Mouse (Mus musculus): ENCODE data around the gene Vps11. TPM values are rescaled to one million over a fixed set of nuclear protein-coding genes. Genes with fewer than 3 reads are reported as not detected.
A peak's percentile ranks its signal among the peaks of the same experiment; 100 is the strongest.
"Not testable (repeated sequence)": the region's sequence is repeated elsewhere in the genome, so short reads cannot be mapped to it uniquely, and the experiment has no call there.

Vps11 gene
- polyA plus RNA-seq, 1 experiment, result 8.3 TPM

DNA sequence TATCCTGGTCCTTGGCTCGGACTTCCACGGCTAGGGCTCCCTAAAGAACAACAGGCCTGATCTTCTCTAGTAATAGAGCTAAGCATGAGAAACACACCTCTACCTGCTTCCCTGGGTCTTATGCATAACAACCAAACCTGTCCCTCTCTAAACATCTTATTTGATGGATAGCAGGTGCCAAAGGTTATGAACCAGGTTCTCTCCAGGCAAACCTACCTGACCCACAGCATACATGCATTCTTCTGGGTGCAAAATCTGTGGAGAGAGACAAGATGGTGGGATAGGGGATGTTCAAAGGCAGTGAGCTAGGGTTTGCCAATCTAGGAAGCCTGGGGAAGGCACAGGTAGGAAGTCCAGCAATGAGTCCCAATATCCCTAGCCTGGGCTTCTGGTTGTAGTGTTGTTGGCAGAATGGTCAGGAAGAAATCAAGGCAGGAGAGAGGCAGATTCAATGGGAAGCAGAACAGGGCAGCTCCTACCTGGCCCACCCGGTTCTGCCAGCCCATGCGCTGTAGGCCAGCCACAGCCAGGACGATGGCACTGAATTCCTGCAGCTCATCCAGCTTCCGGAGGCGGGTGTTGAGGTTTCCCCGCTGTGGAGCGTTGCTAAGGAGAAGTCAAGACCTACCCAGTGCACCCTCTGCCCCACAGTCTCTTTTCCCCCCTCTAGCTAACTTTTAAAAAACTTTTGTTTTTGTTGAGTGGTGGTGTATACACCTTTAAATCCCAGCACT, 23.9 kb downstream of the Vps11 start:
- Histone ChIP-seq H3K27me3 (replicated peaks) (no peaks in the 10 kb centered on the region), H3K4me1 (peaks cover 62% of the 10 kb centered on the region), H3K9me3 (no peaks in the 10 kb centered on the region), H3K4me3 (replicated peaks) (peak overlapping the region; percentile 73), H3K36me3 (replicated peaks; ENCODE audit: low read length) (peaks cover 71% of the 10 kb centered on the region)
- TF ChIP-seq GATA1 (IDR thresholded peaks at IDR 0.05; ENCODE audit: borderline replicate concordance, low read length) (no peak), FLI1 (IDR thresholded peaks at IDR 0.05; ENCODE audit: low read length) (no peak)

GRCm38 (mm10) chr9:44336964-44337363, 24.5 kb downstream of the Vps11 start:
- peak overlapping the region; percentile 88 for H3K4me3 ChIP-seq (replicated peaks)
- no peak for TF ChIP-seq FLI1 (IDR thresholded peaks at IDR 0.05; ENCODE audit: low read length)
- TF ChIP-seq GATA1 (IDR thresholded peaks at IDR 0.05; ENCODE audit: borderline replicate concordance, low read length), result no peak
- no peaks in the 10 kb centered on the region for H3K27me3 ChIP-seq (replicated peaks)
- peaks cover 56% of the 10 kb centered on the region for H3K4me1 ChIP-seq
- H3K36me3 ChIP-seq (replicated peaks; ENCODE audit: low read length), result peaks cover 70% of the 10 kb centered on the region
- no peaks in the 10 kb centered on the region for H3K9me3 ChIP-seq

DNA sequence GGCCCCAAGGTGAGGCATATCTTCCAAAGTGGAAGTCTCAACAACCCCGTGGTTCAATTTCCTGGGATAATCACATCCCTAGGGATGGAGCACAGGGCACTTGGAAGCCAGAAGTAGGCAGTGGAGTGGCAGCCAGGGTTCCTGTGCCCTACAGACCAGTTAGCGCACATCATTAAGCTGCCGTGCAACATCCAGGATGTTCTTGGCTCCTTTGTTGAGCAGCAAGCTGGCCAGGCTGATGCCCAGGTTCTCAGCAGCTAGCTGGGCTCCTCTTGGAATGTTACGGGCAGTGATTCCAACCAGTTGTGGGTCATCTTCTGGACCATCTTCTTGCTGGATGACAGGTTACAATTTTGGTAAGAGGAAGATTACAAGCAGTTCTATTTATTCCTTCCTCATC, 25.0 kb downstream of the Vps11 start:
- not testable (repeated sequence) for H3K9me3 ChIP-seq; H3K27me3 ChIP-seq (replicated peaks)
- Histone ChIP-seq H3K36me3 (replicated peaks; ENCODE audit: low read length) (peaks cover 70% of the 10 kb centered on the region), H3K4me3 (replicated peaks) (peak overlapping the region; percentile 88), H3K4me1 (peaks cover 52% of the 10 kb centered on the region)

GRCm38 (mm10) chr9:44336093-44336406, 25.4 kb downstream of the Vps11 start:
- Histone ChIP-seq H3K9me3 (no peaks in the 10 kb centered on the region), H3K36me3 (replicated peaks; ENCODE audit: low read length) (peaks cover 70% of the 10 kb centered on the region), H3K4me1 (peaks cover 47% of the 10 kb centered on the region), H3K27me3 (replicated peaks) (no peaks in the 10 kb centered on the region), H3K4me3 (replicated peaks) (peak overlapping the region; percentile 98)
- no peak for TF ChIP-seq GATA1 (IDR thresholded peaks at IDR 0.05; ENCODE audit: borderline replicate concordance, low read length)
- TF ChIP-seq FLI1 (IDR thresholded peaks at IDR 0.05; ENCODE audit: low read length), result no peak

DNA sequence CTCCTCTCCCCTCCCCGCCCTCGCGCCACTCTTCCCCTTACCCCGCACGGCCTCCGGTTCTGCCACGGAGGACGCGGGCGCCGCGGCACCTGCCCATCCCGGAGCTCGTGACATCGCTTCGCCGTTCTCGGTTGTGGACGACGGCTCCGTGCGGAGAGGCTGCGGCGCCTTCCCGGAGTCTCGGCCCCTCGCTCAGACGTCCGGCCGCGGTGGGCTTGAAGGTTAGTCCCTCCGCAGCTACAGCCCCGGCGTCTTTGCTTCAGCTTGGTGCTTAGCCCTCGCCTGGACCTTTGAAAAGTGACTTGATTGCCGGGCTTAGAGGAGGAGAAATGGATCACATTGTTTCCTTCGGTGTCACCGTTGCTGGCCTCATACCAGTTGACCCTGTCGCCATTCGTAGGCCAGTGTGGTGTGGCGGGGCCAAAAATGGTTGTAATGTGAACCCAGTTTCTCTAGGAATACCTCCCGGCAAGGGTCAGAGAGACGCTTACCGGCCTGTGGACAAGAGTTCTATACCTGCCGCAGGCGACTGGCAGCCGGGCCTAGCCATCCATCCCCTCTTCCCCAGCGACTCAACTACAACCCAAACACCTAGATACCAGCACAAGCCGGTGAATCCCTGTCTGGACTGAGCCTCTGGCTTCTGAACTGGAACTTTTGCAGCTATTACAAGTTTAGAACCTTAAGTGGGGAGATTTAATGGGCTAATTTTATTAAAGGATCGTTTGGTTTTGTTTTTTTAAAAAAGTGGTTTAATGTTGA, 26.0 kb downstream of the Vps11 start:
- Histone ChIP-seq H3K27me3 (replicated peaks) (no peaks in the 10 kb centered on the region), H3K36me3 (replicated peaks; ENCODE audit: low read length) (peaks cover 70% of the 10 kb centered on the region), H3K9me3 (no peaks in the 10 kb centered on the region), H3K4me3 (replicated peaks) (peak overlapping the region; percentile 98), H3K4me1 (peaks cover 42% of the 10 kb centered on the region)
- TF ChIP-seq FLI1 (IDR thresholded peaks at IDR 0.05; ENCODE audit: low read length) (no peak), GATA1 (IDR thresholded peaks at IDR 0.05; ENCODE audit: borderline replicate concordance, low read length) (no peak)

- Histone ChIP-seq H3K4me3 (replicated peaks) (peak within 1 kb of the TSS; percentile 98), H3K36me3 (replicated peaks; ENCODE audit: low read length) (peaks cover 72% of the 10 kb centered on the region), H3K27me3 (replicated peaks) (no peaks in the 10 kb centered on the region), H3K4me1 (peaks cover 36% of the 10 kb centered on the region), H3K9me3 (no peaks in the 10 kb centered on the region)
- TF ChIP-seq GATA1 (IDR thresholded peaks at IDR 0.05; ENCODE audit: borderline replicate concordance, low read length) (no peak), FLI1 (IDR thresholded peaks at IDR 0.05; ENCODE audit: low read length) (peak; percentile 45; the same call in 1 of the 2 replicates)
Observed at GRCm38 (mm10) chr9:44334396-44335330, 26.8 kb downstream of the Vps11 start, which contains the start of gene H2afx. TSS of gene H2afx (plus strand) at chr9:44334694.

DNA sequence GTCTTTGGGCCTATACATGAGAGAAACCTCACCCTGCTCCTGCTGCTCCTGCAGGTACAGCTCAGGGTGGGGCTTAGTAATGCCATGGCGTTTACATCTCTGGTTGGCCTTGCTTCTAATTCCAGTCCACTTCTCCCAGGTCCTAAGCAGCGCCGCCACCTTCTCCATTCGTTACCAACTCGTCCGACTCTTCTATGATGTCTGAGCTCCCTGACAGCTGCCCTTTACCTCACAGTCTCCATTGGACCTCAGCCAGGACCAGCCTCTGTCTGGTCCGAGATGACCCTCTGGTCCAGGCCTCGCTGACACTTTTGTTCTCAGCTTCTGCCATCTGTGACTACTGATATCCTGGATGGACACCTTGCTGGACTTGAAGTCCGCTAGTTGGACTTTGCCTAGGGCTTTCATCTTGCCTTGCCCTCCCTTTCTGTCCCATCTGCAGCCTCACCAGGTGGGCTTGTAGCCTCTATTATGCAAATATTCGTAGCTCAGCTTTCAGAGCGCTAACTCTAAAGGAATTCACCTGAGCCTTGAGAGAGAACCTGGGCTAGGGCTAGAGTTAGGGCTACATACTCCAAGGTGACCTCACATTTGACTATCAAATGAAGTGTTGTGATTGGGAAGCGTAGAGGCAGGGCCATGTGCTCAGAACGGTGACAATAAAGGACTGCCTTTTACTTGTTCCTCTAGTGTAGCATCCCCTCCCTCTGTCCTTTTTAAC, 28.4 kb downstream of the Vps11 start:
- Histone ChIP-seq H3K4me3 (replicated peaks) (no peak overlapping the region), H3K9me3 (no peaks in the 10 kb centered on the region), H3K27me3 (replicated peaks) (no peaks in the 10 kb centered on the region), H3K36me3 (replicated peaks; ENCODE audit: low read length) (peaks cover 68% of the 10 kb centered on the region), H3K4me1 (peaks cover 41% of the 10 kb centered on the region)
- no peak for TF ChIP-seq FLI1 (IDR thresholded peaks at IDR 0.05; ENCODE audit: low read length)
- no peak for TF ChIP-seq GATA1 (IDR thresholded peaks at IDR 0.05; ENCODE audit: borderline replicate concordance, low read length)

DNA sequence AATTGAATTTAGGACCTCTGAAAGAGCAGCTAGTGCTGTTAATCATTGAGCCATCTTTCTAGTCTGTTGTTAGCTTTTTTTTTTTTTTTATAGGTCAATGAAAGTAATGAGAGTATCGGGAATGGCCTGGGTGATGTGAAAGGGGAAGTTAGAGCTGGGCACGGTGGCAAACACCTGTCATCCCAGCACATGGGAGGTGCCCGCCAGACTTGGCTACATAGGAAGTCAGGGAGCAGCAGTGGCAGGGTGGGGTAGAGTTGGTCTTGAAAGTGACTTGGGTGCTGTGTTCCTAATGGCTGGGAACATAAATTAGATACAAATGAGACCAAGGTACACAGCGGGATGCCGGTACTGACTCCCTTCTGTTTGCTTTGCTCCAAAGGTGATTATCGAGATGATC, 30.7 kb downstream of the Vps11 start:
- no peak for TF ChIP-seq GATA1 (IDR thresholded peaks at IDR 0.05; ENCODE audit: borderline replicate concordance, low read length)
- Histone ChIP-seq H3K4me3 (replicated peaks) (no peak overlapping the region), H3K36me3 (replicated peaks; ENCODE audit: low read length) (peaks cover 54% of the 10 kb centered on the region), H3K9me3 (no peaks in the 10 kb centered on the region), H3K27me3 (replicated peaks) (no peaks in the 10 kb centered on the region), H3K4me1 (peaks cover 37% of the 10 kb centered on the region)

- TF ChIP-seq GATA1 (IDR thresholded peaks at IDR 0.05; ENCODE audit: borderline replicate concordance, low read length), result no peak
- no peak for TF ChIP-seq FLI1 (IDR thresholded peaks at IDR 0.05; ENCODE audit: low read length)
- peaks cover 44% of the 10 kb centered on the region for H3K36me3 ChIP-seq (replicated peaks; ENCODE audit: low read length)
- H3K9me3 ChIP-seq, result no peaks in the 10 kb centered on the region
- H3K4me3 ChIP-seq (replicated peaks), result peak overlapping the region; percentile 96
- no peaks in the 10 kb centered on the region for H3K27me3 ChIP-seq (replicated peaks)
- H3K4me1 ChIP-seq, result peaks cover 40% of the 10 kb centered on the region
Observed at GRCm38 (mm10) chr9:44327926-44328325, 33.5 kb downstream of the Vps11 start.
